Mouse (Mus musculus) layer of hippocampus, adult 9-10 months (tissue): Measurements from ENCODE around the gene Rbbp8nl.
"Not testable (repeated sequence)": the region's sequence is repeated elsewhere in the genome, so short reads cannot be mapped to it uniquely, and the experiment has no call there.

Experiments used
- DNase-seq: peaks from one replicate; pipeline ENCODE4 v3.0.0; 2022; ENCODE audit warnings: low spot score

The Rbbp8nl gene

GRCm38 (mm10) chr2:180279321-180279720 lies 10.4 kb downstream of the Rbbp8nl start:
- DNase-seq = no peak

- no peak for DNase-seq
Observed at GRCm38 (mm10) chr2:180277773-180278320, 11.8 kb downstream of the Rbbp8nl start.

GRCm38 (mm10) chr2:180276851-180277259 lies 12.8 kb downstream of the Rbbp8nl start:
- no peak for DNase-seq

- no peak for DNase-seq
Observed at GRCm38 (mm10) chr2:180276385-180276784, 13.3 kb downstream of the Rbbp8nl start.

- DNase-seq = no peak
Observed at GRCm38 (mm10) chr2:180275836-180276235, 13.8 kb downstream of the Rbbp8nl start.

GRCm38 (mm10) chr2:180274523-180274922 lies 15.2 kb downstream of the Rbbp8nl start:
- DNase-seq = no peak

GRCm38 (mm10) chr2:180273394-180274244 lies 16.1 kb downstream of the Rbbp8nl start, which contains the start of gene Cables2:
Gene Cables2 (minus strand): TSS chr2:180273496.
- DNase-seq = peak; percentile 83

GRCm38 (mm10) chr2:180272884-180273321 lies 16.8 kb downstream of the Rbbp8nl start:
- DNase-seq = no peak

GRCm38 (mm10) chr2:180271804-180272395 lies 17.8 kb downstream of the Rbbp8nl start:
- no peak for DNase-seq

- DNase-seq = no peak
Observed at GRCm38 (mm10) chr2:180270537-180271255, 19.0 kb downstream of the Rbbp8nl start.

- no peak for DNase-seq
Observed at GRCm38 (mm10) chr2:180269329-180269728, 20.4 kb downstream of the Rbbp8nl start.

- no peak for DNase-seq
Observed at GRCm38 (mm10) chr2:180267955-180268354, 21.7 kb downstream of the Rbbp8nl start.

GRCm38 (mm10) chr2:180262891-180263290 lies 26.8 kb downstream of the Rbbp8nl start:
- no peak for DNase-seq

GRCm38 (mm10) chr2:180262441-180262840 lies 27.2 kb downstream of the Rbbp8nl start:
- no peak for DNase-seq

GRCm38 (mm10) chr2:180261901-180262300 lies 27.8 kb downstream of the Rbbp8nl start:
- DNase-seq = no peak

GRCm38 (mm10) chr2:180260610-180261480 lies 28.8 kb downstream of the Rbbp8nl start:
- DNase-seq = no peak

GRCm38 (mm10) chr2:180259826-180260609 lies 29.7 kb downstream of the Rbbp8nl start:
- DNase-seq = not testable (repeated sequence)

GRCm38 (mm10) chr2:180258951-180259484 lies 30.7 kb downstream of the Rbbp8nl start:
- DNase-seq = not testable (repeated sequence)

GRCm38 (mm10) chr2:180257963-180258865 lies 31.5 kb downstream of the Rbbp8nl start:
- DNase-seq = no peak
